ENCODE assay signal across 8 mouse cellular contexts in the genomic region with DNA sequence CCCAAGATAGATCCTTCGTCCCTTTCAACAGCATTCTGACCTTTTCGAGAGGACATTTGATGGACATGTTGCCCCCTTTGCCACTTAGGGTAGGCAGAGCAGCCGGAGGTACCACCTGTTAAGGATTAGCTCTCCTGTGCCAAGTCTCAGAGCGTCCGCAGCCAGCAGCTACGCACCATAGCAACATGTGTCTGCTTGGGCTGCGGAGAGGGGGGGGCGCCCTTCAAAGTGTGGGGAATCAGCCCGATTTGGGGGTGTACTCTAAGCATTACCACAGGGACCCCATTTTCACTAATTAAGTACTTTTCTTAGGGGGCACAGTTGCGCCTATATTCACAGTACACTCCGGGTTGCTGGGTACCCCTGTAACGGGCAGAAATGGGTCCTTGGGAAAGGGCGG.
DNase-seq lines count a peak whose midpoint lies in the region; ATAC-seq and TF ChIP-seq lines count a peak whose summit lies in the region.

No protein-coding gene starts in this region.

- no peak for TF ChIP-seq CTCF in midbrain, postnatal 0 days (IDR thresholded peaks at IDR 0.05)

- peak; percentile 24 for DNase-seq in left cerebral cortex, postnatal 4 days
- no peak for DNase-seq in left cerebral cortex, postnatal 36 days (ENCODE audit: low spot score in 2 of 2)
- DNase-seq in midbrain, postnatal 0 days (ENCODE audit: low spot score), result peak; percentile 30
- no peak for DNase-seq in adipocyte (ENCODE audit: low spot score)
- no peak for DNase-seq in frontal cortex, postnatal 36 days (ENCODE audit: low spot score in 2 of 2)
- DNase-seq in kidney, adult 9 months, result no peak

- no peak overlapping the region for H3K27ac ChIP-seq in embryonic facial prominence, embryonic 12.5 days
- H3K27ac ChIP-seq in hindbrain, embryonic 16.5 days (ENCODE audit: low read depth, low read length), result peak overlapping the region; percentile 87
- H3K27ac ChIP-seq in midbrain, postnatal 0 days (ENCODE audit: low read depth, low read length), result peak overlapping the region; percentile 91

- H3K27me3 ChIP-seq in embryonic facial prominence, embryonic 12.5 days, result no peaks in the 10 kb centered on the region
- no peaks in the 10 kb centered on the region for H3K27me3 ChIP-seq in hindbrain, embryonic 16.5 days (replicated peaks; ENCODE audit: control insufficient read depth, insufficient read depth, low read length)
- H3K27me3 ChIP-seq in midbrain, postnatal 0 days (ENCODE audit: insufficient read depth, low read length), result no peaks in the 10 kb centered on the region

- H3K36me3 ChIP-seq in embryonic facial prominence, embryonic 12.5 days, result peaks cover 5% of the 10 kb centered on the region
- no peaks in the 10 kb centered on the region for H3K36me3 ChIP-seq in hindbrain, embryonic 16.5 days (ENCODE audit: control insufficient read depth, insufficient read depth, low read length)
- no peaks in the 10 kb centered on the region for H3K36me3 ChIP-seq in midbrain, postnatal 0 days (ENCODE audit: insufficient read depth, low read length)

- H3K4me1 ChIP-seq in embryonic facial prominence, embryonic 12.5 days, result 0 out of 2 replicates have a peak, but pooled peaks cover 7% of the 10 kb centered on the region
- no peaks in the 10 kb centered on the region for H3K4me1 ChIP-seq in hindbrain, embryonic 16.5 days (ENCODE audit: control insufficient read depth, insufficient read depth, low read depth, low read length)
- H3K4me1 ChIP-seq in midbrain, postnatal 0 days (ENCODE audit: insufficient read depth, low read length), result no peaks in the 10 kb centered on the region

- H3K9me3 ChIP-seq in embryonic facial prominence, embryonic 12.5 days, result peaks cover 44% of the 10 kb centered on the region
- peaks cover 21% of the 10 kb centered on the region for H3K9me3 ChIP-seq in hindbrain, embryonic 16.5 days (ENCODE audit: control insufficient read depth, low read length)
- peaks cover 4% of the 10 kb centered on the region; the same call in 1 of the 2 replicates for H3K9me3 ChIP-seq in midbrain, postnatal 0 days (ENCODE audit: low read length)

- peak overlapping the region; percentile 49; the same call in 1 of the 2 replicates for H3K4me3 ChIP-seq in embryonic facial prominence, embryonic 12.5 days
- H3K4me3 ChIP-seq in hindbrain, embryonic 16.5 days (ENCODE audit: low read length), result peak overlapping the region; percentile 51
- H3K4me3 ChIP-seq in midbrain, postnatal 0 days (ENCODE audit: low read depth, low read length), result peak overlapping the region; percentile 44

- no peak; the same call in 1 of the 2 replicates for ATAC-seq in embryonic facial prominence, embryonic 12.5 days (ENCODE audit: insufficient number of reproducible peaks, insufficient read depth, low FRiP score, low TSS enrichment)
- ATAC-seq in hindbrain, embryonic 16.5 days, result no peak
- ATAC-seq in midbrain, postnatal 0 days (ENCODE audit: low FRiP score), result no peak

- intact Hi-C loops in left cerebral cortex, postnatal 4 days (cut with DNase I), result loop anchor here (5.0 kb wide), 1 partner anchor 638 kb away; no protein-coding TSS in a partner anchor
- intact Hi-C loops in left cerebral cortex, postnatal 36 days (cut with DNase I), result loop anchor here (2.0 to 10.0 kb wide), 3 partner anchors 101 to 635 kb away; no protein-coding TSS in a partner anchor

- H3K9ac ChIP-seq in embryonic facial prominence, embryonic 12.5 days, result no peak overlapping the region
- peak overlapping the region; percentile 57 for H3K9ac ChIP-seq in hindbrain, embryonic 16.5 days (ENCODE audit: low read depth, low read length)
- peak overlapping the region; percentile 69 for H3K9ac ChIP-seq in midbrain, postnatal 0 days (replicated peaks; ENCODE audit: low read length, poor library complexity, severe bottlenecking)

- 56% methylated on average over 13 of the region's 13 CpGs for WGBS in embryonic facial prominence, embryonic 12.5 days
- 40% methylated on average over 13 of the region's 13 CpGs for WGBS in hindbrain, embryonic 16.5 days
- 43% methylated on average over 13 of the region's 13 CpGs for WGBS in midbrain, postnatal 0 days

- peak overlapping the region; percentile 45 for H3K4me2 ChIP-seq in embryonic facial prominence, embryonic 12.5 days (replicated peaks)
- H3K4me2 ChIP-seq in hindbrain, embryonic 16.5 days (ENCODE audit: low read length), result peak overlapping the region; percentile 57
- H3K4me2 ChIP-seq in midbrain, postnatal 0 days (ENCODE audit: low read depth, low read length, poor library complexity, severe bottlenecking), result peak overlapping the region; percentile 43

Comparison
In these comparisons a context has a peak if more than half of its experiments do, and no peak if none do; other contexts are left out.
1. DNase-seq: peak in left cerebral cortex, postnatal 4 days (single experiment) and midbrain, postnatal 0 days (single experiment); none in left cerebral cortex, postnatal 36 days (0 of 2), adipocyte (single experiment), frontal cortex, postnatal 36 days (0 of 2) and kidney, adult 9 months (single experiment).
2. Peak in every context shown above with its lines, with median percentiles within 50 percentile points of each other: H3K4me2 ChIP-seq and H3K4me3 ChIP-seq.